Mouse (Mus musculus): Measurements from ENCODE around the gene Msx2. TPM values are rescaled to one million over a fixed set of nuclear protein-coding genes. Genes with fewer than 3 reads are reported as not detected.

Msx2 gene
- polyA plus RNA-seq, 1 experiment from 2014 or later, result 35.6 TPM

- Histone ChIP-seq H3K4me1 (ENCODE audit: control insufficient read depth, insufficient read depth, low read length) (peaks cover 5% of the 10 kb centered on the region; the same call in 1 of the 2 replicates), H3K36me3 (ENCODE audit: control insufficient read depth, insufficient read depth, low read length) (no peaks in the 10 kb centered on the region), H3K9me3 (ENCODE audit: control insufficient read depth, low read length) (no peaks in the 10 kb centered on the region), H3K27ac (replicated peaks; ENCODE audit: low read depth, low read length) (no peak overlapping the region; the same call in 1 of the 2 replicates), H3K27me3 (ENCODE audit: control insufficient read depth, insufficient read depth, low read length) (peaks cover 29% of the 10 kb centered on the region), H3K4me2 (ENCODE audit: low read depth, severe bottlenecking) (peak overlapping the region; percentile 88), H3K9ac (ENCODE audit: low read length) (peak overlapping the region; percentile 47), H3K4me3 (ENCODE audit: low read depth, low read length) (peak overlapping the region; percentile 70)
- no peak for ATAC-seq (ENCODE audit: insufficient number of reproducible peaks, low FRiP score, low TSS enrichment, low read depth)
- WGBS, result 4% methylated on average over 6 of the region's 6 CpGs
- peak; percentile 39 for DNase-seq (ENCODE audit: low spot score)
These were observed 1.5 kb downstream of the Msx2 start for GRCm38 (mm10) chr13:53471411-53471810.

GRCm38 (mm10) chr13:53470437-53471151 is 2.3 kb downstream of the Msx2 start:
- peak overlapping the region; percentile 70 for H3K4me3 ChIP-seq (ENCODE audit: low read depth, low read length)
- no peak for ATAC-seq (ENCODE audit: insufficient number of reproducible peaks, low FRiP score, low TSS enrichment, low read depth)
- peak overlapping the region; percentile 47 for H3K9ac ChIP-seq (ENCODE audit: low read length)
- H3K9me3 ChIP-seq (ENCODE audit: control insufficient read depth, low read length), result no peaks in the 10 kb centered on the region
- H3K27ac ChIP-seq (replicated peaks; ENCODE audit: low read depth, low read length), result no peak overlapping the region
- peak overlapping the region; percentile 88 for H3K4me2 ChIP-seq (ENCODE audit: low read depth, severe bottlenecking)
- H3K4me1 ChIP-seq (ENCODE audit: control insufficient read depth, insufficient read depth, low read length), result peaks cover 2% of the 10 kb centered on the region; the same call in 1 of the 2 replicates
- DNase-seq (ENCODE audit: low spot score), result no peak
- H3K36me3 ChIP-seq (ENCODE audit: control insufficient read depth, insufficient read depth, low read length), result no peaks in the 10 kb centered on the region
- 8% methylated on average over 9 of the region's 9 CpGs for WGBS
- H3K27me3 ChIP-seq (ENCODE audit: control insufficient read depth, insufficient read depth, low read length), result peaks cover 31% of the 10 kb centered on the region

- 8% methylated on average over 5 of the region's 5 CpGs for WGBS
- no peaks in the 10 kb centered on the region for H3K36me3 ChIP-seq (ENCODE audit: control insufficient read depth, insufficient read depth, low read length)
- peak overlapping the region; percentile 70 for H3K4me3 ChIP-seq (ENCODE audit: low read depth, low read length)
- H3K9ac ChIP-seq (ENCODE audit: low read length), result peak overlapping the region; percentile 44
- peak overlapping the region; percentile 88 for H3K4me2 ChIP-seq (ENCODE audit: low read depth, severe bottlenecking)
- no peak overlapping the region for H3K27ac ChIP-seq (replicated peaks; ENCODE audit: low read depth, low read length)
- H3K4me1 ChIP-seq (ENCODE audit: control insufficient read depth, insufficient read depth, low read length), result peaks cover 5% of the 10 kb centered on the region; the same call in 1 of the 2 replicates
- no peak for DNase-seq (ENCODE audit: low spot score)
- H3K27me3 ChIP-seq (ENCODE audit: control insufficient read depth, insufficient read depth, low read length), result peaks cover 38% of the 10 kb centered on the region
- no peak for ATAC-seq (ENCODE audit: insufficient number of reproducible peaks, low FRiP score, low TSS enrichment, low read depth)
- no peaks in the 10 kb centered on the region for H3K9me3 ChIP-seq (ENCODE audit: control insufficient read depth, low read length)
These were observed 3.1 kb downstream of the Msx2 start for GRCm38 (mm10) chr13:53469756-53470155.

- Histone ChIP-seq H3K27me3 (ENCODE audit: control insufficient read depth, insufficient read depth, low read length) (peaks cover 39% of the 10 kb centered on the region), H3K4me3 (ENCODE audit: low read depth, low read length) (peak overlapping the region; percentile 19; the same call in 1 of the 2 replicates), H3K36me3 (ENCODE audit: control insufficient read depth, insufficient read depth, low read length) (no peaks in the 10 kb centered on the region), H3K9me3 (ENCODE audit: control insufficient read depth, low read length) (no peaks in the 10 kb centered on the region), H3K4me2 (ENCODE audit: low read depth, severe bottlenecking) (peak overlapping the region; percentile 27), H3K9ac (ENCODE audit: low read length) (peak overlapping the region; percentile 40; the same call in 1 of the 2 replicates), H3K27ac (replicated peaks; ENCODE audit: low read depth, low read length) (no peak overlapping the region), H3K4me1 (ENCODE audit: control insufficient read depth, insufficient read depth, low read length) (peaks cover 9% of the 10 kb centered on the region)
- ATAC-seq (ENCODE audit: insufficient number of reproducible peaks, low FRiP score, low TSS enrichment, low read depth), result no peak
- 40% methylated on average over 14 of the region's 14 CpGs for WGBS
- no peak for DNase-seq (ENCODE audit: low spot score)
These were observed 4.7 kb downstream of the Msx2 start for GRCm38 (mm10) chr13:53468171-53468570.

GRCm38 (mm10) chr13:53466189-53466866 is 6.5 kb downstream of the Msx2 start:
- ATAC-seq (ENCODE audit: insufficient number of reproducible peaks, low FRiP score, low TSS enrichment, low read depth), result no peak
- Histone ChIP-seq H3K4me3 (ENCODE audit: low read depth, low read length) (peak overlapping the region; percentile 28), H3K9ac (ENCODE audit: low read length) (peak overlapping the region; percentile 23; the same call in 1 of the 2 replicates), H3K36me3 (ENCODE audit: control insufficient read depth, insufficient read depth, low read length) (no peaks in the 10 kb centered on the region), H3K27me3 (ENCODE audit: control insufficient read depth, insufficient read depth, low read length) (peaks cover 50% of the 10 kb centered on the region), H3K4me1 (ENCODE audit: control insufficient read depth, insufficient read depth, low read length) (peaks cover 19% of the 10 kb centered on the region), H3K9me3 (ENCODE audit: control insufficient read depth, low read length) (no peaks in the 10 kb centered on the region), H3K27ac (replicated peaks; ENCODE audit: low read depth, low read length) (0 out of 2 replicates have a peak overlapping the region, but pooled peaks have one; percentile 30), H3K4me2 (ENCODE audit: low read depth, severe bottlenecking) (peak overlapping the region; percentile 47)
- WGBS, result 1% methylated on average over 18 of the region's 18 CpGs
- DNase-seq (ENCODE audit: low spot score), result peak; percentile 54

GRCm38 (mm10) chr13:53465191-53465820 is 7.6 kb downstream of the Msx2 start:
- Histone ChIP-seq H3K9me3 (ENCODE audit: control insufficient read depth, low read length) (no peaks in the 10 kb centered on the region), H3K27ac (replicated peaks; ENCODE audit: low read depth, low read length) (peak overlapping the region; percentile 56), H3K9ac (ENCODE audit: low read length) (peak overlapping the region; percentile 40; the same call in 1 of the 2 replicates), H3K36me3 (ENCODE audit: control insufficient read depth, insufficient read depth, low read length) (no peaks in the 10 kb centered on the region), H3K27me3 (ENCODE audit: control insufficient read depth, insufficient read depth, low read length) (peaks cover 44% of the 10 kb centered on the region), H3K4me2 (ENCODE audit: low read depth, severe bottlenecking) (peak overlapping the region; percentile 47), H3K4me3 (ENCODE audit: low read depth, low read length) (peak overlapping the region; percentile 28), H3K4me1 (ENCODE audit: control insufficient read depth, insufficient read depth, low read length) (peaks cover 17% of the 10 kb centered on the region)
- WGBS, result 5% methylated on average over 26 of the region's 26 CpGs
- DNase-seq (ENCODE audit: low spot score) (peak; percentile 69), ATAC-seq (ENCODE audit: insufficient number of reproducible peaks, low FRiP score, low TSS enrichment, low read depth) (no peak)

- peak overlapping the region; percentile 56 for H3K27ac ChIP-seq (replicated peaks; ENCODE audit: low read depth, low read length)
- peak; percentile 71 for DNase-seq (ENCODE audit: low spot score)
These were observed 8.4 kb downstream of the Msx2 start for GRCm38 (mm10) chr13:53464441-53465001.

GRCm38 (mm10) chr13:53463946-53464345 is 8.9 kb downstream of the Msx2 start:
- WGBS, result 2% methylated on average over 10 of the region's 10 CpGs
- Histone ChIP-seq H3K36me3 (ENCODE audit: control insufficient read depth, insufficient read depth, low read length) (no peaks in the 10 kb centered on the region), H3K4me2 (ENCODE audit: low read depth, severe bottlenecking) (peak overlapping the region; percentile 22; the same call in 1 of the 2 replicates), H3K27ac (replicated peaks; ENCODE audit: low read depth, low read length) (no peak overlapping the region; the same call in 1 of the 2 replicates), H3K4me1 (ENCODE audit: control insufficient read depth, insufficient read depth, low read length) (peaks cover 17% of the 10 kb centered on the region), H3K9me3 (ENCODE audit: control insufficient read depth, low read length) (no peaks in the 10 kb centered on the region), H3K9ac (ENCODE audit: low read length) (no peak overlapping the region), H3K27me3 (ENCODE audit: control insufficient read depth, insufficient read depth, low read length) (peaks cover 41% of the 10 kb centered on the region), H3K4me3 (ENCODE audit: low read depth, low read length) (no peak overlapping the region)
- ATAC-seq (ENCODE audit: insufficient number of reproducible peaks, low FRiP score, low TSS enrichment, low read depth) (no peak), DNase-seq (ENCODE audit: low spot score) (peak; percentile 57)

More at GRCm38 (mm10) chr13:53464441-53465001, 8.4 kb downstream of the Msx2 start:
- H3K4me3 ChIP-seq (ENCODE audit: low read depth, low read length), result peak overlapping the region; percentile 3; the same call in 1 of the 2 replicates
- H3K36me3 ChIP-seq (ENCODE audit: control insufficient read depth, insufficient read depth, low read length), result no peaks in the 10 kb centered on the region
- H3K27me3 ChIP-seq (ENCODE audit: control insufficient read depth, insufficient read depth, low read length), result peaks cover 41% of the 10 kb centered on the region
- peak overlapping the region; percentile 47; the same call in 1 of the 2 replicates for H3K4me2 ChIP-seq (ENCODE audit: low read depth, severe bottlenecking)
- ATAC-seq (ENCODE audit: insufficient number of reproducible peaks, low FRiP score, low TSS enrichment, low read depth), result no peak
- WGBS, result 1% methylated on average over 20 of the region's 21 CpGs
- H3K9me3 ChIP-seq (ENCODE audit: control insufficient read depth, low read length), result no peaks in the 10 kb centered on the region
- peaks cover 17% of the 10 kb centered on the region for H3K4me1 ChIP-seq (ENCODE audit: control insufficient read depth, insufficient read depth, low read length)
- H3K9ac ChIP-seq (ENCODE audit: low read length), result peak overlapping the region; percentile 30; the same call in 1 of the 2 replicates

Data from limb, embryonic 11.5 days (tissue).